Mouse (Mus musculus) olfactory bulb, adult 2 months (tissue): Measurements from ENCODE around the gene 4930564D02Rik. TPM values are rescaled to one million over a fixed set of nuclear protein-coding genes. Genes with fewer than 3 reads are reported as not detected.

Source experiments
- H3K27ac ChIP-seq: fragments of 200-500 bp; 2 replicates; pipeline ENCODE4 v1.5.1; 2012; ENCODE audit warnings: low read depth, low read length; ENCODE audit not compliant: insufficient read depth
- H3K4me1 ChIP-seq: fragments of 200-500 bp; 2 replicates; pipeline ENCODE4 v1.6.1; 2012; ENCODE audit warnings: low read length; ENCODE audit not compliant: control insufficient read depth, insufficient read depth
- H3K4me3 ChIP-seq: fragments of 200-500 bp; 2 replicates; pipeline ENCODE4 v1.5.1; 2012; ENCODE audit warnings: mild to moderate bottlenecking, low read depth, low read length, moderate library complexity; ENCODE audit not compliant: insufficient read depth
- CTCF ChIP-seq: fragments of 200-500 bp; IDR thresholded peaks from 2 replicates; pipeline ENCODE4 v1.5.1; 2012; ENCODE audit warnings: low read depth, mild to moderate bottlenecking, low read length, moderate library complexity; ENCODE audit not compliant: insufficient read depth
- POLR2A ChIP-seq: fragments of 200-500 bp; IDR thresholded peaks from 2 replicates; pipeline ENCODE4 v1.6.1; 2012; ENCODE audit warnings: mild to moderate bottlenecking, low read depth, low read length, moderate library complexity; ENCODE audit not compliant: insufficient read depth
- WGBS: fragments of 180-500 bp; shearing (Covaris S2); methylation state at CpG from one replicate; pipeline ENCODE4 v1.1.7; 2018; 5-methylcytosine and 5-hydroxymethylcytosine counted together
- polyA plus RNA-seq: library from polyadenylated mRNA; stranded (reverse); fragments of >200 nt; gene quantifications from 2 replicates; pipeline ENCODE4 v1.2.4, GENCODE M21; 2012; ENCODE audit warnings: low replicate concordance; ENCODE audit not compliant: missing spikeins, insufficient read depth, insufficient read length

Gene 4930564D02Rik
- polyA plus RNA-seq, 1 experiment, result not detected

GRCm38 (mm10) chr3:105053698-105054001 lies 13.0 kb upstream of the 4930564D02Rik start:
- peaks cover 8% of the 10 kb centered on the region; the same call in 1 of the 2 replicates for H3K4me1 ChIP-seq
- peak overlapping the region; percentile 16; the same call in 1 of the 2 replicates for H3K27ac ChIP-seq
- no peak for TF ChIP-seq POLR2A
- TF ChIP-seq CTCF, result no peak
- 71% methylated on average over 4 of the region's 4 CpGs for WGBS
- H3K4me3 ChIP-seq, result peak overlapping the region; percentile 49

- H3K27ac ChIP-seq, result peak overlapping the region; percentile 68
- WGBS, result 13% methylated on average over 7 of the region's 7 CpGs
- TF ChIP-seq POLR2A, result no peak
- no peak for TF ChIP-seq CTCF
- H3K4me3 ChIP-seq, result no peak overlapping the region
- H3K4me1 ChIP-seq, result peaks cover 9% of the 10 kb centered on the region; the same call in 1 of the 2 replicates
Measured at GRCm38 (mm10) chr3:105054952-105055351, 11.7 kb upstream of the 4930564D02Rik start.

GRCm38 (mm10) chr3:105055666-105056065 lies 11.0 kb upstream of the 4930564D02Rik start:
- H3K4me3 ChIP-seq, result no peak overlapping the region
- WGBS, result 75% methylated on average over 4 of the region's 4 CpGs
- H3K27ac ChIP-seq, result no peak overlapping the region
- no peak for TF ChIP-seq CTCF
- TF ChIP-seq POLR2A, result no peak
- peaks cover 9% of the 10 kb centered on the region; the same call in 1 of the 2 replicates for H3K4me1 ChIP-seq

GRCm38 (mm10) chr3:105058627-105059513 lies 7.8 kb upstream of the 4930564D02Rik start:
- 12% methylated on average over 25 of the region's 25 CpGs for WGBS
- TF ChIP-seq CTCF, result peak; percentile 69
- TF ChIP-seq POLR2A, result no peak
- H3K4me1 ChIP-seq, result peaks cover 7% of the 10 kb centered on the region; the same call in 1 of the 2 replicates
- no peak overlapping the region for H3K27ac ChIP-seq
- peak overlapping the region; percentile 31 for H3K4me3 ChIP-seq

GRCm38 (mm10) chr3:105059911-105060310 lies 6.7 kb upstream of the 4930564D02Rik start:
- WGBS, result 49% methylated on average over 7 of the region's 7 CpGs
- peaks cover 5% of the 10 kb centered on the region; the same call in 1 of the 2 replicates for H3K4me1 ChIP-seq
- no peak overlapping the region for H3K4me3 ChIP-seq
- no peak overlapping the region for H3K27ac ChIP-seq
- TF ChIP-seq POLR2A (no peak), CTCF (no peak)

- 59% methylated on average over 6 of the region's 6 CpGs for WGBS
- Histone ChIP-seq H3K4me1 (0 out of 2 replicates have a peak, but pooled peaks cover 2% of the 10 kb centered on the region), H3K4me3 (no peak overlapping the region), H3K27ac (no peak overlapping the region)
- TF ChIP-seq CTCF (no peak), POLR2A (no peak)
Measured at GRCm38 (mm10) chr3:105060992-105061391, 5.7 kb upstream of the 4930564D02Rik start.

- Histone ChIP-seq H3K4me1 (0 out of 2 replicates have a peak, but pooled peaks cover 2% of the 10 kb centered on the region), H3K27ac (no peak overlapping the region), H3K4me3 (no peak overlapping the region)
- TF ChIP-seq CTCF, result no peak
- no peak for TF ChIP-seq POLR2A
- 83% methylated on average over 3 of the region's 3 CpGs for WGBS
Measured at GRCm38 (mm10) chr3:105061496-105061895, 5.1 kb upstream of the 4930564D02Rik start.

- no peak for TF ChIP-seq POLR2A
- no peak for TF ChIP-seq CTCF
Measured at GRCm38 (mm10) chr3:105061991-105062390, 4.7 kb upstream of the 4930564D02Rik start.

GRCm38 (mm10) chr3:105062676-105063075 lies 4.0 kb upstream of the 4930564D02Rik start:
- WGBS, result 86% methylated on average over 9 of the region's 9 CpGs
- Histone ChIP-seq H3K27ac (no peak overlapping the region), H3K4me3 (no peak overlapping the region), H3K4me1 (0 out of 2 replicates have a peak, but pooled peaks cover 2% of the 10 kb centered on the region)
- TF ChIP-seq CTCF, result no peak
- TF ChIP-seq POLR2A, result no peak

More at GRCm38 (mm10) chr3:105061991-105062390, 4.7 kb upstream of the 4930564D02Rik start:
- WGBS, result 64% methylated on average over 1 of the region's 1 CpGs
- H3K4me1 ChIP-seq, result 0 out of 2 replicates have a peak, but pooled peaks cover 2% of the 10 kb centered on the region
- no peak overlapping the region for H3K4me3 ChIP-seq
- H3K27ac ChIP-seq, result no peak overlapping the region
